Mouse (Mus musculus) forebrain, embryonic 16.5 days (tissue): ENCODE measurements around the gene Micu1. TPM values are rescaled to one million over a fixed set of nuclear protein-coding genes. Genes with fewer than 3 reads are reported as not detected.
A peak's percentile ranks its signal among the peaks of the same experiment; 100 is the strongest.

Experiments
- ATAC-seq: fragments of 200-750 bp; cut with Nextera tagmentation; 2 replicates; pipeline ENCODE4 v1.8.0; 2017; ENCODE audit warnings: mild to moderate bottlenecking, moderate library complexity
- H3K27ac ChIP-seq: fragments of 300-500 bp; sonication (generic); 2 replicates; pipeline ENCODE4 v1.5.1; 2014; ENCODE audit warnings: low read length, control low read depth
- H3K27me3 ChIP-seq: fragments of 300-500 bp; sonication (generic); replicated peaks from 2 replicates; pipeline ENCODE4 v1.6.1; 2014; ENCODE audit warnings: low read length; ENCODE audit not compliant: control insufficient read depth, insufficient read depth
- H3K36me3 ChIP-seq: fragments of 300-500 bp; sonication (generic); 2 replicates; pipeline ENCODE4 v1.6.1; 2014; ENCODE audit not compliant: control insufficient read depth, insufficient read depth
- H3K4me1 ChIP-seq: fragments of 300-500 bp; sonication (generic); replicated peaks from 2 replicates; pipeline ENCODE4 v1.6.1; 2014; ENCODE audit warnings: low read length; ENCODE audit not compliant: control insufficient read depth, insufficient read depth
- H3K4me2 ChIP-seq: fragments of 300-500 bp; sonication (generic); 2 replicates; pipeline ENCODE4 v1.6.1; 2014; ENCODE audit warnings: mild to moderate bottlenecking, low read length, control low read depth
- H3K4me3 ChIP-seq: fragments of 300-500 bp; sonication (generic); replicated peaks from 2 replicates; pipeline ENCODE4 v1.5.1; 2014; ENCODE audit warnings: mild to moderate bottlenecking, low read length, control low read depth
- H3K9ac ChIP-seq: fragments of 300-500 bp; sonication (generic); replicated peaks from 2 replicates; pipeline ENCODE4 v1.6.1; 2014; ENCODE audit warnings: low read depth, low read length, control low read depth
- H3K9me3 ChIP-seq: fragments of 300-500 bp; sonication (generic); 2 replicates; pipeline ENCODE4 v1.6.1; 2016; ENCODE audit warnings: low read length; ENCODE audit not compliant: control insufficient read depth
- WGBS: fragments of 180-500 bp; shearing (Covaris S2); extraction: QIAGEN DNeasy Blood & Tissue Kit; methylation state at CpG from one replicate; pipeline ENCODE4 v1.1.7; 2014; 5-methylcytosine and 5-hydroxymethylcytosine counted together
- polyA plus RNA-seq: library from polyadenylated mRNA; unstranded; fragments of >200 nt; fragmentation: Nextera tagmentation; extraction: Ambion mirVana; gene quantifications from 2 replicates; pipeline ENCODE4 v1.2.1, GENCODE M21; 2015

The Micu1 gene
- polyA plus RNA-seq, 1 experiment from 2014 or later: 76.0 TPM

- Histone ChIP-seq H3K4me1 (no peaks in the 10 kb centered on the region), H3K4me2 (no peak overlapping the region), H3K4me3 (no peak overlapping the region), H3K36me3 (no peaks in the 10 kb centered on the region; the same call in 1 of the 2 replicates), H3K27ac (no peak overlapping the region), H3K9ac (no peak overlapping the region), H3K9me3 (no peaks in the 10 kb centered on the region), H3K27me3 (no peaks in the 10 kb centered on the region)
- 76% methylated on average over 4 of the region's 4 CpGs for WGBS
- ATAC-seq: no peak
Observed at GRCm38 (mm10) chr10:59741448-59741847, 39.2 kb downstream of the Micu1 start.

GRCm38 (mm10) chr10:59743397-59743796 lies 41.1 kb downstream of the Micu1 start:
- no peak overlapping the region for H3K4me2 ChIP-seq
- no peak overlapping the region for H3K9ac ChIP-seq
- no peaks in the 10 kb centered on the region; the same call in 1 of the 2 replicates for H3K36me3 ChIP-seq
- H3K27ac ChIP-seq: no peak overlapping the region
- H3K27me3 ChIP-seq: no peaks in the 10 kb centered on the region
- H3K4me1 ChIP-seq: no peaks in the 10 kb centered on the region
- no peaks in the 10 kb centered on the region for H3K9me3 ChIP-seq
- WGBS: 56% methylated on average over 12 of the region's 12 CpGs
- H3K4me3 ChIP-seq: no peak overlapping the region
- ATAC-seq: no peak

GRCm38 (mm10) chr10:59743969-59744368 lies 41.7 kb downstream of the Micu1 start:
- 76% methylated on average over 5 of the region's 5 CpGs for WGBS
- no peak for ATAC-seq
- no peaks in the 10 kb centered on the region; the same call in 1 of the 2 replicates for H3K36me3 ChIP-seq

GRCm38 (mm10) chr10:59747334-59747733 lies 45.1 kb downstream of the Micu1 start:
- 89% methylated on average over 7 of the region's 7 CpGs for WGBS
- no peak overlapping the region for H3K4me2 ChIP-seq
- no peak overlapping the region for H3K4me3 ChIP-seq
- no peak overlapping the region for H3K9ac ChIP-seq
- no peaks in the 10 kb centered on the region for H3K27me3 ChIP-seq
- no peaks in the 10 kb centered on the region for H3K9me3 ChIP-seq
- H3K36me3 ChIP-seq: 0 out of 2 replicates have a peak, but pooled peaks cover 1% of the 10 kb centered on the region
- no peak overlapping the region for H3K27ac ChIP-seq
- ATAC-seq: no peak
- no peaks in the 10 kb centered on the region for H3K4me1 ChIP-seq

More at GRCm38 (mm10) chr10:59743969-59744368, 41.7 kb downstream of the Micu1 start:
- Histone ChIP-seq H3K9me3 (no peaks in the 10 kb centered on the region), H3K4me2 (no peak overlapping the region), H3K27me3 (no peaks in the 10 kb centered on the region), H3K27ac (no peak overlapping the region), H3K4me1 (no peaks in the 10 kb centered on the region), H3K4me3 (no peak overlapping the region), H3K9ac (no peak overlapping the region)

GRCm38 (mm10) chr10:59748699-59749200 lies 46.5 kb downstream of the Micu1 start:
- no peak for ATAC-seq
- Histone ChIP-seq H3K4me2 (no peak overlapping the region), H3K27ac (no peak overlapping the region), H3K4me1 (no peaks in the 10 kb centered on the region), H3K9me3 (no peaks in the 10 kb centered on the region), H3K27me3 (no peaks in the 10 kb centered on the region), H3K36me3 (0 out of 2 replicates have a peak, but pooled peaks cover 5% of the 10 kb centered on the region), H3K4me3 (no peak overlapping the region), H3K9ac (no peak overlapping the region)
- WGBS: 91% methylated on average over 2 of the region's 2 CpGs

- H3K4me1 ChIP-seq: peaks cover 6% of the 10 kb centered on the region
- WGBS: 65% methylated on average over 9 of the region's 9 CpGs
- no peaks in the 10 kb centered on the region for H3K27me3 ChIP-seq
Observed at GRCm38 (mm10) chr10:59753538-59754069, 51.3 kb downstream of the Micu1 start.

GRCm38 (mm10) chr10:59754104-59754503 lies 51.8 kb downstream of the Micu1 start:
- 0 out of 2 replicates have a peak, but pooled peaks cover 5% of the 10 kb centered on the region for H3K36me3 ChIP-seq
- H3K9me3 ChIP-seq: no peaks in the 10 kb centered on the region
- H3K9ac ChIP-seq: no peak overlapping the region
- ATAC-seq: no peak
- no peak overlapping the region for H3K4me2 ChIP-seq
- H3K27me3 ChIP-seq: no peaks in the 10 kb centered on the region
- peaks cover 6% of the 10 kb centered on the region for H3K4me1 ChIP-seq
- WGBS: 83% methylated on average over 1 of the region's 1 CpGs
- no peak overlapping the region for H3K4me3 ChIP-seq
- no peak overlapping the region for H3K27ac ChIP-seq

More at GRCm38 (mm10) chr10:59753538-59754069, 51.3 kb downstream of the Micu1 start:
- H3K27ac ChIP-seq: no peak overlapping the region
- 0 out of 2 replicates have a peak, but pooled peaks cover 5% of the 10 kb centered on the region for H3K36me3 ChIP-seq
- H3K4me3 ChIP-seq: no peak overlapping the region
- ATAC-seq: no peak
- no peaks in the 10 kb centered on the region for H3K9me3 ChIP-seq
- no peak overlapping the region for H3K4me2 ChIP-seq
- no peak overlapping the region for H3K9ac ChIP-seq

- H3K4me1 ChIP-seq: peaks cover 6% of the 10 kb centered on the region
- H3K36me3 ChIP-seq: 0 out of 2 replicates have a peak, but pooled peaks cover 5% of the 10 kb centered on the region
- H3K4me2 ChIP-seq: no peak overlapping the region
- WGBS: 62% methylated on average over 1 of the region's 1 CpGs
- no peaks in the 10 kb centered on the region for H3K9me3 ChIP-seq
- H3K9ac ChIP-seq: no peak overlapping the region
- H3K27me3 ChIP-seq: no peaks in the 10 kb centered on the region
- H3K27ac ChIP-seq: no peak overlapping the region
- H3K4me3 ChIP-seq: no peak overlapping the region
- ATAC-seq: no peak
Observed at GRCm38 (mm10) chr10:59754901-59755300, 52.6 kb downstream of the Micu1 start.

GRCm38 (mm10) chr10:59755681-59756080 lies 53.4 kb downstream of the Micu1 start:
- peak; percentile 38; the same call in 1 of the 2 replicates for ATAC-seq
- Histone ChIP-seq H3K36me3 (0 out of 2 replicates have a peak, but pooled peaks cover 5% of the 10 kb centered on the region), H3K9me3 (no peaks in the 10 kb centered on the region), H3K4me3 (no peak overlapping the region), H3K27me3 (no peaks in the 10 kb centered on the region), H3K4me1 (peaks cover 6% of the 10 kb centered on the region), H3K27ac (no peak overlapping the region), H3K4me2 (peak overlapping the region; percentile 18), H3K9ac (no peak overlapping the region)
- 30% methylated on average over 11 of the region's 11 CpGs for WGBS
